Mouse (Mus musculus): ENCODE data around the gene Ryr1. TPM values are rescaled to one million over a fixed set of nuclear protein-coding genes. Genes with fewer than 3 reads are reported as not detected.

Gene Ryr1
- polyA plus RNA-seq, 1 experiment from 2014 or later: 0.58 TPM

GRCm38 (mm10) chr7:28991616-28992015, 133.4 kb downstream of the Ryr1 start:
- Histone ChIP-seq H3K4me2 (ENCODE audit: low read depth, low read length) (no peak overlapping the region), H3K27ac (ENCODE audit: low read length) (no peak overlapping the region), H3K27me3 (ENCODE audit: control insufficient read depth, insufficient read depth, low read depth, low read length) (no peaks in the 10 kb centered on the region), H3K9ac (ENCODE audit: low read length) (no peak overlapping the region), H3K4me1 (replicated peaks; ENCODE audit: control insufficient read depth, insufficient read depth, low read length) (no peaks in the 10 kb centered on the region), H3K9me3 (ENCODE audit: control insufficient read depth, low read length) (no peaks in the 10 kb centered on the region), H3K4me3 (ENCODE audit: low read length) (no peak overlapping the region), H3K36me3 (ENCODE audit: control insufficient read depth, insufficient read depth, low read length) (no peaks in the 10 kb centered on the region)
- ATAC-seq (ENCODE audit: low read depth): no peak
- WGBS: 67% methylated on average over 5 of the region's 5 CpGs

- no peaks in the 10 kb centered on the region for H3K36me3 ChIP-seq (ENCODE audit: control insufficient read depth, insufficient read depth, low read length)
- no peak for ATAC-seq (ENCODE audit: low read depth)
- no peaks in the 10 kb centered on the region for H3K4me1 ChIP-seq (replicated peaks; ENCODE audit: control insufficient read depth, insufficient read depth, low read length)
- H3K9ac ChIP-seq (ENCODE audit: low read length): no peak overlapping the region
- no peak overlapping the region for H3K27ac ChIP-seq (ENCODE audit: low read length)
- no peak overlapping the region for H3K4me2 ChIP-seq (ENCODE audit: low read depth, low read length)
- no peaks in the 10 kb centered on the region for H3K27me3 ChIP-seq (ENCODE audit: control insufficient read depth, insufficient read depth, low read depth, low read length)
- 45% methylated on average over 14 of the region's 14 CpGs for WGBS
- no peaks in the 10 kb centered on the region for H3K9me3 ChIP-seq (ENCODE audit: control insufficient read depth, low read length)
- H3K4me3 ChIP-seq (ENCODE audit: low read length): no peak overlapping the region
Observed at GRCm38 (mm10) chr7:28990766-28991273, 134.2 kb downstream of the Ryr1 start.

- Histone ChIP-seq H3K27me3 (ENCODE audit: control insufficient read depth, insufficient read depth, low read depth, low read length) (no peaks in the 10 kb centered on the region), H3K27ac (ENCODE audit: low read length) (no peak overlapping the region), H3K9ac (ENCODE audit: low read length) (no peak overlapping the region), H3K4me2 (ENCODE audit: low read depth, low read length) (no peak overlapping the region), H3K4me1 (replicated peaks; ENCODE audit: control insufficient read depth, insufficient read depth, low read length) (peaks cover 14% of the 10 kb centered on the region), H3K9me3 (ENCODE audit: control insufficient read depth, low read length) (no peaks in the 10 kb centered on the region), H3K36me3 (ENCODE audit: control insufficient read depth, insufficient read depth, low read length) (no peaks in the 10 kb centered on the region), H3K4me3 (ENCODE audit: low read length) (no peak overlapping the region)
- no peak for ATAC-seq (ENCODE audit: low read depth)
- WGBS: 77% methylated on average over 7 of the region's 7 CpGs
Observed at GRCm38 (mm10) chr7:28985207-28985606, 139.8 kb downstream of the Ryr1 start.

GRCm38 (mm10) chr7:28984452-28984851, 140.5 kb downstream of the Ryr1 start:
- no peak overlapping the region for H3K4me3 ChIP-seq (ENCODE audit: low read length)
- no peak for ATAC-seq (ENCODE audit: low read depth)
- H3K4me2 ChIP-seq (ENCODE audit: low read depth, low read length): no peak overlapping the region
- H3K4me1 ChIP-seq (replicated peaks; ENCODE audit: control insufficient read depth, insufficient read depth, low read length): peaks cover 14% of the 10 kb centered on the region
- no peak overlapping the region for H3K27ac ChIP-seq (ENCODE audit: low read length)
- no peak overlapping the region for H3K9ac ChIP-seq (ENCODE audit: low read length)
- no peaks in the 10 kb centered on the region for H3K9me3 ChIP-seq (ENCODE audit: control insufficient read depth, low read length)
- no peaks in the 10 kb centered on the region for H3K36me3 ChIP-seq (ENCODE audit: control insufficient read depth, insufficient read depth, low read length)
- H3K27me3 ChIP-seq (ENCODE audit: control insufficient read depth, insufficient read depth, low read depth, low read length): no peaks in the 10 kb centered on the region
- WGBS: 91% methylated on average over 1 of the region's 1 CpGs

- H3K4me1 ChIP-seq (replicated peaks; ENCODE audit: control insufficient read depth, insufficient read depth, low read length): peaks cover 14% of the 10 kb centered on the region
- 76% methylated on average over 4 of the region's 4 CpGs for whole genome bisulfite sequencing
- no peaks in the 10 kb centered on the region for H3K27me3 ChIP-seq (ENCODE audit: control insufficient read depth, insufficient read depth, low read depth, low read length)
- no peak for ATAC-seq (ENCODE audit: low read depth)
- no peak overlapping the region for H3K9ac ChIP-seq (ENCODE audit: low read length)
- H3K4me3 ChIP-seq (ENCODE audit: low read length): no peak overlapping the region
- no peak overlapping the region for H3K27ac ChIP-seq (ENCODE audit: low read length)
- H3K9me3 ChIP-seq (ENCODE audit: control insufficient read depth, low read length): no peaks in the 10 kb centered on the region
- H3K4me2 ChIP-seq (ENCODE audit: low read depth, low read length): no peak overlapping the region
- peaks cover 3% of the 10 kb centered on the region; the same call in 1 of the 2 replicates for H3K36me3 ChIP-seq (ENCODE audit: control insufficient read depth, insufficient read depth, low read length)
Observed at GRCm38 (mm10) chr7:28983849-28984248, 141.1 kb downstream of the Ryr1 start.

- ATAC-seq (ENCODE audit: low read depth): no peak
- Histone ChIP-seq H3K4me1 (replicated peaks; ENCODE audit: control insufficient read depth, insufficient read depth, low read length) (peaks cover 14% of the 10 kb centered on the region), H3K36me3 (ENCODE audit: control insufficient read depth, insufficient read depth, low read length) (peaks cover 9% of the 10 kb centered on the region), H3K27ac (ENCODE audit: low read length) (peak overlapping the region; percentile 91; the same call in 1 of the 2 replicates), H3K9ac (ENCODE audit: low read length) (peak overlapping the region; percentile 81), H3K27me3 (ENCODE audit: control insufficient read depth, insufficient read depth, low read depth, low read length) (no peaks in the 10 kb centered on the region), H3K4me2 (ENCODE audit: low read depth, low read length) (peak overlapping the region; percentile 91), H3K4me3 (ENCODE audit: low read length) (peak overlapping the region; percentile 77), H3K9me3 (ENCODE audit: control insufficient read depth, low read length) (no peaks in the 10 kb centered on the region)
- WGBS: 67% methylated on average over 11 of the region's 11 CpGs
Observed at GRCm38 (mm10) chr7:28983141-28983564, 141.8 kb downstream of the Ryr1 start.

GRCm38 (mm10) chr7:28982274-28983013, 142.5 kb downstream of the Ryr1 start:
- Histone ChIP-seq H3K4me2 (ENCODE audit: low read depth, low read length) (peak overlapping the region; percentile 91), H3K27ac (ENCODE audit: low read length) (peak overlapping the region; percentile 91), H3K4me3 (ENCODE audit: low read length) (peak overlapping the region; percentile 77), H3K27me3 (ENCODE audit: control insufficient read depth, insufficient read depth, low read depth, low read length) (no peaks in the 10 kb centered on the region), H3K4me1 (replicated peaks; ENCODE audit: control insufficient read depth, insufficient read depth, low read length) (peaks cover 14% of the 10 kb centered on the region), H3K9me3 (ENCODE audit: control insufficient read depth, low read length) (no peaks in the 10 kb centered on the region), H3K36me3 (ENCODE audit: control insufficient read depth, insufficient read depth, low read length) (peaks cover 16% of the 10 kb centered on the region), H3K9ac (ENCODE audit: low read length) (peak overlapping the region; percentile 81)
- ATAC-seq (ENCODE audit: low read depth): peak; percentile 43
- WGBS: 8% methylated on average over 19 of the region's 19 CpGs

- Histone ChIP-seq H3K4me2 (ENCODE audit: low read depth, low read length) (peak within 1 kb of the TSS; percentile 91), H3K36me3 (ENCODE audit: control insufficient read depth, insufficient read depth, low read length) (peaks cover 20% of the 10 kb centered on the region), H3K9me3 (ENCODE audit: control insufficient read depth, low read length) (no peaks in the 10 kb centered on the region), H3K9ac (ENCODE audit: low read length) (peak within 1 kb of the TSS; percentile 82), H3K27ac (ENCODE audit: low read length) (peak within 1 kb of the TSS; percentile 91), H3K4me3 (ENCODE audit: low read length) (peak within 1 kb of the TSS; percentile 77), H3K27me3 (ENCODE audit: control insufficient read depth, insufficient read depth, low read depth, low read length) (no peaks in the 10 kb centered on the region), H3K4me1 (replicated peaks; ENCODE audit: control insufficient read depth, insufficient read depth, low read length) (peaks cover 14% of the 10 kb centered on the region)
- WGBS: 1% methylated on average over 35 of the region's 36 CpGs
- ATAC-seq (ENCODE audit: low read depth): peak; percentile 96
Observed at GRCm38 (mm10) chr7:28981651-28982273, 143.2 kb downstream of the Ryr1 start, which contains the start of the genes Eif3k and Map4k1. Eif3k (minus strand) TSS chr7:28981864. Map4k1 (plus strand) TSS chr7:28982050.

- peaks cover 37% of the 10 kb centered on the region for H3K36me3 ChIP-seq (ENCODE audit: control insufficient read depth, insufficient read depth, low read length)
Observed at GRCm38 (mm10) chr7:28977556-28977955, 147.4 kb downstream of the Ryr1 start.

More at GRCm38 (mm10) chr7:28977556-28977955, 147.4 kb downstream of the Ryr1 start:
- Histone ChIP-seq H3K27ac (ENCODE audit: low read length) (no peak overlapping the region), H3K4me3 (ENCODE audit: low read length) (no peak overlapping the region), H3K9ac (ENCODE audit: low read length) (no peak overlapping the region), H3K9me3 (ENCODE audit: control insufficient read depth, low read length) (no peaks in the 10 kb centered on the region), H3K4me1 (replicated peaks; ENCODE audit: control insufficient read depth, insufficient read depth, low read length) (peaks cover 7% of the 10 kb centered on the region), H3K27me3 (ENCODE audit: control insufficient read depth, insufficient read depth, low read depth, low read length) (no peaks in the 10 kb centered on the region), H3K4me2 (ENCODE audit: low read depth, low read length) (no peak overlapping the region)
- WGBS: 86% methylated on average over 9 of the region's 9 CpGs
- no peak for ATAC-seq (ENCODE audit: low read depth)
